Mouse (Mus musculus): ENCODE results near the gene A930009A15Rik. TPM values are rescaled to one million over a fixed set of nuclear protein-coding genes. Genes with fewer than 3 reads are reported as not detected.
A peak's percentile ranks its signal among the peaks of the same experiment; 100 is the strongest.

A930009A15Rik gene
- polyA plus RNA-seq, 1 experiment from 2014 or later = not detected

- Histone ChIP-seq H3K36me3 (ENCODE audit: control insufficient read depth, insufficient read depth, low read length) (no peaks in the 10 kb centered on the region), H3K27me3 (replicated peaks; ENCODE audit: control insufficient read depth, insufficient read depth, low read length) (peaks cover 26% of the 10 kb centered on the region), H3K4me2 (ENCODE audit: low read depth, low read length) (peak within 1 kb of the TSS; percentile 97), H3K27ac (ENCODE audit: low read length) (no peak within 1 kb of the TSS), H3K4me1 (ENCODE audit: control insufficient read depth, insufficient read depth, low read length) (peaks cover 18% of the 10 kb centered on the region), H3K4me3 (ENCODE audit: low read length) (peak within 1 kb of the TSS; percentile 66), H3K9me3 (ENCODE audit: control insufficient read depth, low read length) (no peaks in the 10 kb centered on the region), H3K9ac (ENCODE audit: low read depth, low read length) (peak within 1 kb of the TSS; percentile 58; the same call in 1 of the 2 replicates)
- WGBS = 0% methylated on average over 46 of the region's 47 CpGs
- peak; percentile 91 for ATAC-seq
Observed at GRCm38 (mm10) chr10:115587301-115587969, 17.6 kb downstream of the A930009A15Rik start, which contains the start of gene Lgr5. Lgr5 (minus strand) TSS chr10:115587780.

GRCm38 (mm10) chr10:115587979-115588378 is 18.2 kb downstream of the A930009A15Rik start:
- Histone ChIP-seq H3K4me1 (ENCODE audit: control insufficient read depth, insufficient read depth, low read length) (peaks cover 18% of the 10 kb centered on the region), H3K36me3 (ENCODE audit: control insufficient read depth, insufficient read depth, low read length) (no peaks in the 10 kb centered on the region), H3K27ac (ENCODE audit: low read length) (no peak overlapping the region), H3K9ac (ENCODE audit: low read depth, low read length) (peak overlapping the region; percentile 58; the same call in 1 of the 2 replicates), H3K9me3 (ENCODE audit: control insufficient read depth, low read length) (no peaks in the 10 kb centered on the region), H3K4me2 (ENCODE audit: low read depth, low read length) (peak overlapping the region; percentile 97), H3K27me3 (replicated peaks; ENCODE audit: control insufficient read depth, insufficient read depth, low read length) (peaks cover 26% of the 10 kb centered on the region), H3K4me3 (ENCODE audit: low read length) (peak overlapping the region; percentile 66)
- ATAC-seq = no peak
- WGBS = 1% methylated on average over 7 of the region's 7 CpGs

GRCm38 (mm10) chr10:115593221-115593620 is 23.4 kb downstream of the A930009A15Rik start:
- Histone ChIP-seq H3K9ac (ENCODE audit: low read depth, low read length) (no peak overlapping the region), H3K9me3 (ENCODE audit: control insufficient read depth, low read length) (no peaks in the 10 kb centered on the region), H3K27ac (ENCODE audit: low read length) (no peak overlapping the region), H3K4me2 (ENCODE audit: low read depth, low read length) (no peak overlapping the region), H3K4me1 (ENCODE audit: control insufficient read depth, insufficient read depth, low read length) (no peaks in the 10 kb centered on the region), H3K36me3 (ENCODE audit: control insufficient read depth, insufficient read depth, low read length) (no peaks in the 10 kb centered on the region), H3K27me3 (replicated peaks; ENCODE audit: control insufficient read depth, insufficient read depth, low read length) (peaks cover 2% of the 10 kb centered on the region; the same call in 1 of the 2 replicates), H3K4me3 (ENCODE audit: low read length) (no peak overlapping the region)
- WGBS = 33% methylated on average over 11 of the region's 11 CpGs
- 0 out of 2 replicates have a peak, but pooled peaks have one; percentile 38 for ATAC-seq

- no peaks in the 10 kb centered on the region for H3K4me1 ChIP-seq (ENCODE audit: control insufficient read depth, insufficient read depth, low read length)
- H3K9me3 ChIP-seq (ENCODE audit: control insufficient read depth, low read length) = no peaks in the 10 kb centered on the region
- ATAC-seq = no peak
- H3K27ac ChIP-seq (ENCODE audit: low read length) = no peak overlapping the region
- H3K4me2 ChIP-seq (ENCODE audit: low read depth, low read length) = no peak overlapping the region
- H3K27me3 ChIP-seq (replicated peaks; ENCODE audit: control insufficient read depth, insufficient read depth, low read length) = no peaks in the 10 kb centered on the region; the same call in 1 of the 2 replicates
- H3K36me3 ChIP-seq (ENCODE audit: control insufficient read depth, insufficient read depth, low read length) = no peaks in the 10 kb centered on the region
- 83% methylated on average over 6 of the region's 6 CpGs for WGBS
- no peak overlapping the region for H3K9ac ChIP-seq (ENCODE audit: low read depth, low read length)
- no peak overlapping the region for H3K4me3 ChIP-seq (ENCODE audit: low read length)
Observed at GRCm38 (mm10) chr10:115593651-115594050, 23.9 kb downstream of the A930009A15Rik start.

GRCm38 (mm10) chr10:115595748-115596147 is 26.0 kb downstream of the A930009A15Rik start:
- H3K27me3 ChIP-seq (replicated peaks; ENCODE audit: control insufficient read depth, insufficient read depth, low read length) = no peaks in the 10 kb centered on the region
- ATAC-seq = no peak
- H3K4me1 ChIP-seq (ENCODE audit: control insufficient read depth, insufficient read depth, low read length) = no peaks in the 10 kb centered on the region
- H3K4me3 ChIP-seq (ENCODE audit: low read length) = no peak overlapping the region
- 90% methylated on average over 1 of the region's 1 CpGs for WGBS
- H3K4me2 ChIP-seq (ENCODE audit: low read depth, low read length) = no peak overlapping the region
- no peak overlapping the region for H3K27ac ChIP-seq (ENCODE audit: low read length)
- H3K9me3 ChIP-seq (ENCODE audit: control insufficient read depth, low read length) = no peaks in the 10 kb centered on the region
- H3K36me3 ChIP-seq (ENCODE audit: control insufficient read depth, insufficient read depth, low read length) = no peaks in the 10 kb centered on the region
- H3K9ac ChIP-seq (ENCODE audit: low read depth, low read length) = no peak overlapping the region

- Histone ChIP-seq H3K36me3 (ENCODE audit: control insufficient read depth, insufficient read depth, low read length) (no peaks in the 10 kb centered on the region), H3K4me2 (ENCODE audit: low read depth, low read length) (peak overlapping the region; percentile 37), H3K9me3 (ENCODE audit: control insufficient read depth, low read length) (no peaks in the 10 kb centered on the region), H3K4me3 (ENCODE audit: low read length) (peak overlapping the region; percentile 24), H3K27me3 (replicated peaks; ENCODE audit: control insufficient read depth, insufficient read depth, low read length) (no peaks in the 10 kb centered on the region), H3K27ac (ENCODE audit: low read length) (no peak overlapping the region), H3K9ac (ENCODE audit: low read depth, low read length) (no peak overlapping the region), H3K4me1 (ENCODE audit: control insufficient read depth, insufficient read depth, low read length) (0 out of 2 replicates have a peak, but pooled peaks cover 4% of the 10 kb centered on the region)
- ATAC-seq = peak; percentile 76; the same call in 1 of the 2 replicates
- WGBS = 12% methylated on average over 14 of the region's 15 CpGs
Observed at GRCm38 (mm10) chr10:115617456-115618287, 47.9 kb downstream of the A930009A15Rik start.

GRCm38 (mm10) chr10:115618288-115618856 is 48.6 kb downstream of the A930009A15Rik start:
- Histone ChIP-seq H3K4me3 (ENCODE audit: low read length) (peak overlapping the region; percentile 24), H3K4me1 (ENCODE audit: control insufficient read depth, insufficient read depth, low read length) (0 out of 2 replicates have a peak, but pooled peaks cover 4% of the 10 kb centered on the region), H3K36me3 (ENCODE audit: control insufficient read depth, insufficient read depth, low read length) (no peaks in the 10 kb centered on the region), H3K4me2 (ENCODE audit: low read depth, low read length) (peak overlapping the region; percentile 37), H3K27ac (ENCODE audit: low read length) (no peak overlapping the region), H3K9ac (ENCODE audit: low read depth, low read length) (no peak overlapping the region), H3K9me3 (ENCODE audit: control insufficient read depth, low read length) (no peaks in the 10 kb centered on the region), H3K27me3 (replicated peaks; ENCODE audit: control insufficient read depth, insufficient read depth, low read length) (no peaks in the 10 kb centered on the region)
- 16% methylated on average over 15 of the region's 15 CpGs for WGBS
- ATAC-seq = no peak

- H3K4me2 ChIP-seq (ENCODE audit: low read depth, low read length) = no peak overlapping the region
- no peaks in the 10 kb centered on the region for H3K4me1 ChIP-seq (ENCODE audit: control insufficient read depth, insufficient read depth, low read length)
- H3K36me3 ChIP-seq (ENCODE audit: control insufficient read depth, insufficient read depth, low read length) = no peaks in the 10 kb centered on the region
- no peak overlapping the region for H3K27ac ChIP-seq (ENCODE audit: low read length)
- no peaks in the 10 kb centered on the region for H3K27me3 ChIP-seq (replicated peaks; ENCODE audit: control insufficient read depth, insufficient read depth, low read length)
- WGBS = 74% methylated on average over 7 of the region's 7 CpGs
- no peaks in the 10 kb centered on the region for H3K9me3 ChIP-seq (ENCODE audit: control insufficient read depth, low read length)
- no peak overlapping the region for H3K9ac ChIP-seq (ENCODE audit: low read depth, low read length)
- H3K4me3 ChIP-seq (ENCODE audit: low read length) = no peak overlapping the region
- no peak for ATAC-seq
Observed at GRCm38 (mm10) chr10:115623481-115623880, 53.7 kb downstream of the A930009A15Rik start.
